Mouse (Mus musculus): Measurements from ENCODE around the gene 1700012P22Rik. TPM values are rescaled to one million over a fixed set of nuclear protein-coding genes. Genes with fewer than 3 reads are reported as not detected.

1700012P22Rik gene
- polyA plus RNA-seq (2016; fragmentation: Nextera tagmentation; extraction: Ambion mirVana): not detected in 2 replicates

DNA sequence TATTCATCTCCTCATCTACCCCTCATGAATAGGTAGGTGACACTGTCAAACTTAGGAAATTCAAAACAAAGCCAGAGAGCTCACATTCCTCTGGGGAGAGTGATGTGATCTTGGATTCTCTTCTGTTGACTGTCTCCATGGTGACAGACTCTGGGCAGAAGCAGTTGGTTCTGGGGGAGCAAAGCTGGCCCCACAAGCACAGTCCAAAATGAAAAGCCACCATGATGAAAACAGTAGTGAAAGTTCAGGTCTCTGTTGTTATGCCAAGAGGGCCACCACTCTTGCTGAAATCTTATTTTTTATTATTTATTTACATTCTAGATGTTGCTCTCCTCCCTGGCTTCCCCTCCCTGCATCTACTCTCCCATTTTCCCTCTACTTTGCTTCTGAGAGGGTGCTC lies at the start of gene 1700012P22Rik:
Gene 1700012P22Rik, minus strand, starts transcription at position 101 of the 400 bp plus-strand sequence.
- H3K4me1 ChIP-seq: no peaks in the 10 kb centered on the region
- no peak for ATAC-seq (ENCODE audit: insufficient number of reproducible peaks, insufficient read depth, low FRiP score, low TSS enrichment)
- H3K9me3 ChIP-seq: peaks cover 3% of the 10 kb centered on the region; the same call in 1 of the 2 replicates
- H3K4me3 ChIP-seq: no peak within 1 kb of the TSS
- H3K27ac ChIP-seq: no peak within 1 kb of the TSS
- H3K4me2 ChIP-seq (replicated peaks): no peak within 1 kb of the TSS
- no peaks in the 10 kb centered on the region for H3K36me3 ChIP-seq
- H3K27me3 ChIP-seq: no peaks in the 10 kb centered on the region
- H3K9ac ChIP-seq: no peak within 1 kb of the TSS

DNA sequence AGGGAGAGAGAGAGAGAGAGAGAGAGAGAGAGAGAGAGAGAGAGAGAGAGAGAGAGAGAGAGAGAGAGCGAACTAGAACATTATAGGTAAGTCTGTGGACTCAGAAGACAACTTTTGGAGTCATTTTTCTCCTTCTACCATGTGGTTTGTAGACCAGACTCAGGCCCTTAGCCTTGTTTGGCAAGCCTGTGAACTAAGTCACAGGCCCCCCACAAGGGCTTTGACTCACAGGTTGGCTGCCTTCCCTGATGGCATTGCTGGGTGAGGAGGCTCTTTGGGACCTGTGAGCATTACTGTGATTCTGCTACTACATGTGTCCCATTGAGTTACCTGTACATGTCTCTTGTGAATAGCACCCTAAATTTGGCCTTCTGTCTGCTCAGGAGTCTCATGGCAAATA lies 29.5 kb upstream of the 1700012P22Rik start:
- no peaks in the 10 kb centered on the region for H3K27me3 ChIP-seq
- no peak for ATAC-seq (ENCODE audit: insufficient number of reproducible peaks, insufficient read depth, low FRiP score, low TSS enrichment)
- no peak overlapping the region for H3K27ac ChIP-seq
- no peak overlapping the region for H3K4me2 ChIP-seq (replicated peaks)
- no peak overlapping the region for H3K9ac ChIP-seq
- no peaks in the 10 kb centered on the region for H3K4me1 ChIP-seq
- 0 out of 2 replicates have a peak, but pooled peaks cover 9% of the 10 kb centered on the region for H3K9me3 ChIP-seq
- no peaks in the 10 kb centered on the region for H3K36me3 ChIP-seq
- WGBS: 100% methylated on average over 1 of the region's 1 CpGs
- H3K4me3 ChIP-seq: no peak overlapping the region

DNA sequence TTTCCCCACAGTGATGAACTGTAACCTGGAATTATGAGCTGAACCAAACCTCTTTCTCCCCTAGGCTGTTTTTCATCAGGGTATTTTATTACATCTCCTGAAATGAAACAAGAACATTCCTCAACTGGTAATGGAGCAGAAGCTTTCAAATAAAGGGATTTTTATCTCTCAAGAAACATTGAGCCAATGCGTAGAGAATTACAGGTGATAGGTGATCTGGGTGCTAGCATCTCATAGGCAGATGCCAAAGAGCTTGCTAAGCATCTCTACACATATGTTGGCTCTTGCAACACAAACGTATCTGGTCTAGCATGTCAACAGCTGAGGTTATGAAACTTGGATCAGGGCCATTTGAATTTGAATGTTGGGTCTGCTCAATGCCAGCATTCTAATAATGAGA lies 26.6 kb upstream of the 1700012P22Rik start:
- 74% methylated on average over 2 of the region's 2 CpGs for WGBS
- no peaks in the 10 kb centered on the region for H3K27me3 ChIP-seq
- ATAC-seq (ENCODE audit: insufficient number of reproducible peaks, insufficient read depth, low FRiP score, low TSS enrichment): no peak

DNA sequence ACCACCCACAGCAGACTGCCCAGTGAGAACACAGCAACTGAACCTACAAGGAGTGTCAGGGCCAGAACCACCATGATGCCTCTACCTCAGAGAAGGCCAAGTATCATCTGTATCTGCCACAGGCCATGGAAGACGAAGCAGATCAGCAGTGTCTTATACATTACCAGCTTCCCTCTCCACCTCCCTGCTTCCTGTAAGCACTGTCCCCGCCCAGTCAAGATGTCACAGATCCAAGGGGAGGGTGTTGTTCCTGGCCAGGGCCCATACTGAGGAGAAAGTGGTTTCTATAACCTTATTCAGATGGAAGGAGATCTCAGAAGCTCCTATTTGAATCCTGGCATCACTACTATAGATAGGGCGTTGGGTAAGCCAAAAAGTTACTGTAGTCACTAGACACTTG lies 25.1 kb upstream of the 1700012P22Rik start, which contains the start of gene Aadacl3:
Gene Aadacl3, minus strand, starts transcription at position 101 of the 400 bp plus-strand sequence.
- no peak within 1 kb of the TSS for H3K9ac ChIP-seq
- no peaks in the 10 kb centered on the region for H3K36me3 ChIP-seq
- no peak within 1 kb of the TSS for H3K27ac ChIP-seq
- no peak within 1 kb of the TSS for H3K4me2 ChIP-seq (replicated peaks)
- ATAC-seq (ENCODE audit: insufficient number of reproducible peaks, insufficient read depth, low FRiP score, low TSS enrichment): no peak
- H3K27me3 ChIP-seq: no peaks in the 10 kb centered on the region
- no peak within 1 kb of the TSS for H3K4me3 ChIP-seq
- H3K9me3 ChIP-seq: 0 out of 2 replicates have a peak, but pooled peaks cover 6% of the 10 kb centered on the region
- H3K4me1 ChIP-seq: no peaks in the 10 kb centered on the region
- WGBS: 69% methylated on average over 3 of the region's 3 CpGs

More for the DNA sequence above, 26.6 kb upstream of the 1700012P22Rik start:
- Histone ChIP-seq H3K9me3 (0 out of 2 replicates have a peak, but pooled peaks cover 6% of the 10 kb centered on the region), H3K27ac (no peak overlapping the region), H3K4me3 (no peak overlapping the region), H3K4me2 (replicated peaks) (no peak overlapping the region), H3K4me1 (no peaks in the 10 kb centered on the region), H3K9ac (no peak overlapping the region), H3K36me3 (no peaks in the 10 kb centered on the region)

DNA sequence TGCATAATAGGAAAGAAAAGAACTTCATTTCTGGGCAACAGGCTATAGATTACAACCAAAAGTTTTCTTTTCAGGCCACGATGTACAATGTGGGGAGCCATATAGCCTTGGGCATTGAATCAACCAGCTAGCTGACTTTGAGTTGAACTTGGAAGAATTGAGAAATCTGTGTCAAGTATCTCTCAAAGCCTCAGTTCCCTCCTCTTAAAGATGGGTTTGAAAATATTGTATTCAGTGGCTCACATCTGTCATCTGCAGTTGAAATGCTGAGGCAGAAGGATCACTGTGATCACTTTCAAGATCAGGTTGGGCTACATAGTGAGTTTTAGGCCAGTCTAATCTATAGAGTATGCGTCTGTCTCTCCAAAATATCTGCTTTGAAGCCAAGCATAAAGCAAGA lies 14.6 kb upstream of the 1700012P22Rik start, which contains the start of gene Gm9944:
Gene Gm9944, minus strand, starts transcription at position 101 of the 400 bp plus-strand sequence.
- Histone ChIP-seq H3K9me3 (no peaks in the 10 kb centered on the region; the same call in 1 of the 2 replicates), H3K27ac (no peak within 1 kb of the TSS), H3K4me3 (no peak within 1 kb of the TSS), H3K4me2 (replicated peaks) (no peak within 1 kb of the TSS), H3K27me3 (no peaks in the 10 kb centered on the region), H3K36me3 (no peaks in the 10 kb centered on the region), H3K4me1 (no peaks in the 10 kb centered on the region), H3K9ac (no peak within 1 kb of the TSS)
- whole genome bisulfite sequencing: 76% methylated on average over 2 of the region's 2 CpGs
- no peak for ATAC-seq (ENCODE audit: insufficient number of reproducible peaks, insufficient read depth, low FRiP score, low TSS enrichment)

DNA sequence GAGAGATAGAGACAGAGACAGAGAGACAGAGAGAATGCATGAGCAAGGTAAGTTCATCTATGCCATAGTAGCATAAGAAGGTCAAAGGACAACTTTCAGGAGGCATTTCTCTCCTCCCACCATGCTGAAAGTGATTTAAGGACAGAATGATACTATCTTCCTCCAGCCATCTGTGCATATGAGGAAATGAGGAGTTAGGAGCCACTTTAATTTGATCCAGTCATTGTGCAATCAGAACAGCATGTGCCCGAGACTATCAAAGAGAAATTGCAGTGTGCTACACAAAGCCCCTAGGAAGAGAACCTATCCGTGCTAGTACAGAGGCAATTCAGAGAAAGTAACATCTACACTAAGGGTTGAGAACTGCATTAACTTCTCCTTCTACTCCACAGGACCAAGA lies 10.0 kb upstream of the 1700012P22Rik start:
- 63% methylated on average over 2 of the region's 2 CpGs for WGBS
- H3K9ac ChIP-seq: no peak overlapping the region
- no peak overlapping the region for H3K4me2 ChIP-seq (replicated peaks)
- H3K27me3 ChIP-seq: no peaks in the 10 kb centered on the region
- H3K27ac ChIP-seq: no peak overlapping the region
- no peak overlapping the region for H3K4me3 ChIP-seq
- H3K9me3 ChIP-seq: no peaks in the 10 kb centered on the region
- H3K36me3 ChIP-seq: no peaks in the 10 kb centered on the region
- no peak for ATAC-seq (ENCODE audit: insufficient number of reproducible peaks, insufficient read depth, low FRiP score, low TSS enrichment)
- no peaks in the 10 kb centered on the region for H3K4me1 ChIP-seq

DNA sequence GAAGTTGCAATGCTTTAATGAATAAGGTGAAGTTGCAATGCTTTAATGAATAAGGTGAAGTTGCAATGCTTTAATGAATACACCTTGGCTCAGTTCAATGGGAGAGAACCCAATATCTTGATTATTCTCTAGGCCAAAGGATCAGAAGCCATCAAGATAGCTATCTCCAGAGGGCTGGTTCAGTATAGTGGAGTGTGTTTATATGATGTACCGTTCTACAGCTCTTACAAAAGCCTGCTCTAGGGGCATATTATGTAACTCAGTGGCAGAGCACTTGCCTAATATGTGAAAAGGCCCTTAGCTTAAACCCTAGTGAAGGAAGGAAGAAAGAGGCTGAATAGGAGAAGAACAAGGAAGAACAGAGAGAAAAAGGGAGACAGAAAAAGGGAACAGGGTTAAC lies 3.0 kb upstream of the 1700012P22Rik start:
- Histone ChIP-seq H3K27me3 (no peaks in the 10 kb centered on the region), H3K27ac (no peak overlapping the region), H3K4me3 (no peak overlapping the region), H3K4me1 (no peaks in the 10 kb centered on the region), H3K9ac (no peak overlapping the region), H3K9me3 (peaks cover 3% of the 10 kb centered on the region; the same call in 1 of the 2 replicates), H3K4me2 (replicated peaks) (no peak overlapping the region), H3K36me3 (no peaks in the 10 kb centered on the region)
- no peak for ATAC-seq (ENCODE audit: insufficient number of reproducible peaks, insufficient read depth, low FRiP score, low TSS enrichment)
- 88% methylated on average over 1 of the region's 1 CpGs for WGBS

DNA sequence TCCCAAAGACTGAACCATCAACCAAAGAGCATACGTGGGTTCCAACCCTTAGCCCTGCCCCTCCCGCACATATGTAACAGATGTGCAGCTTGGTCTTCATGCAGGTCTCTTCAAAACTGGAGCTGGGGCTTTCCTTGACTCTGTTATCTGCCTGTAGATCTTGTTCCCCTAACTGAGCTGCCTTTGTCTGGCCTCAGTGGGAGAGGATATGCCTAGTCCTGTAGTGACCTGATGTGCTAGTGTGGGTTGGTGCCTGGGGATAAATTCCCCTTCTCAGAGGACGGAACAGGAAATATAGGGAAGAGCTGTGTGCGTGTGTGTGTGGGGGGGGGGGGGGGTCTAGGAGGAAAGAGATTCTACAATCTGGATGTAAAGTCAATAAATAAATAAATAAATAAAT lies 2.5 kb upstream of the 1700012P22Rik start:
- no peak overlapping the region for H3K27ac ChIP-seq
- H3K9ac ChIP-seq: no peak overlapping the region
- no peaks in the 10 kb centered on the region for H3K4me1 ChIP-seq
- H3K9me3 ChIP-seq: peaks cover 3% of the 10 kb centered on the region; the same call in 1 of the 2 replicates
- no peaks in the 10 kb centered on the region for H3K36me3 ChIP-seq
- no peak overlapping the region for H3K4me2 ChIP-seq (replicated peaks)
- H3K4me3 ChIP-seq: no peak overlapping the region
- 69% methylated on average over 4 of the region's 4 CpGs for WGBS
- ATAC-seq (ENCODE audit: insufficient number of reproducible peaks, insufficient read depth, low FRiP score, low TSS enrichment): no peak
- no peaks in the 10 kb centered on the region for H3K27me3 ChIP-seq

DNA sequence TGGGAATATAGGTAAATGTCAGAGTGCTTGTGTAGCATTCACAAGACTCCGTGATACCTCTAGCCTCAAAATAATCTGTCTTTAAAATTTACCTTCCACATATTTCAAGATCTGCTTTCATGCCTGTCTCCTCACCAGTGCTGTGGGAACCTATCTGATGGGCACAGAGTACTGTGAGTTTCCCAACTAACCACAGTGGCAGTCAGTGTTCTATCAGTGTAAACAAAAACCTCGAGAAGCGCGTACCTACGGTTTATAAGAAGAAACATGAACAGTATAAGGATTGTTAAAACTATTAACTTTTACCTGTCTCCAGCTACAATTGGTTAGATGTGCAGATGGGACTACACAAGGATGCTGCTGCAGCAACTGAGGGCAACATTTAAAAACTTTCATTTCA lies 5.4 kb downstream of the 1700012P22Rik start:
- Histone ChIP-seq H3K36me3 (no peaks in the 10 kb centered on the region), H3K27me3 (no peaks in the 10 kb centered on the region), H3K4me2 (replicated peaks) (no peak overlapping the region), H3K9me3 (peaks cover 6% of the 10 kb centered on the region; the same call in 1 of the 2 replicates), H3K4me1 (no peaks in the 10 kb centered on the region), H3K27ac (no peak overlapping the region), H3K4me3 (no peak overlapping the region), H3K9ac (no peak overlapping the region)
- 86% methylated on average over 5 of the region's 5 CpGs for WGBS
- ATAC-seq (ENCODE audit: insufficient number of reproducible peaks, insufficient read depth, low FRiP score, low TSS enrichment): no peak

DNA sequence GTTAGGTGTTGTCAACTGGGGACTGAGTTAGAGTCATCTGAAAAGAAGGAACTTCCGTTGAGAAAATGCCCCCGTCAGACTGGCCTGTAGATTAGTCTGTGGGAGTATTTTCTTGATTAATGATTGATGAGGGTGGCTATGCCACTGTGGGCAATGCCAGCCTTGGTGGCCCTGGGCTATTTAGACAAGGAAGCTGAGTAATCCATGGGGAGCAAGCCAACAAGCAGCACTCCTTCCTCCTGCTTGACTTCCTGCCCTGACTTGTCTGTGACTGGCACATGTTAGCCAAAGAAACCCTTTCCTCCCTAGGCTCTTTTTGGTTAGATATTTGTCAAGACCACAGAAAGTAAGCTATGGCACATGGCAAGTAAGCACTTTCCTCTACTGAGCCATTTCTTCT lies 7.8 kb downstream of the 1700012P22Rik start:
- Histone ChIP-seq H3K27ac (no peak overlapping the region), H3K4me1 (no peaks in the 10 kb centered on the region), H3K9me3 (peaks cover 9% of the 10 kb centered on the region; the same call in 1 of the 2 replicates), H3K9ac (no peak overlapping the region), H3K4me3 (no peak overlapping the region), H3K27me3 (no peaks in the 10 kb centered on the region), H3K4me2 (replicated peaks) (no peak overlapping the region), H3K36me3 (no peaks in the 10 kb centered on the region)
- WGBS: 78% methylated on average over 2 of the region's 2 CpGs
- no peak for ATAC-seq (ENCODE audit: insufficient number of reproducible peaks, insufficient read depth, low FRiP score, low TSS enrichment)

DNA sequence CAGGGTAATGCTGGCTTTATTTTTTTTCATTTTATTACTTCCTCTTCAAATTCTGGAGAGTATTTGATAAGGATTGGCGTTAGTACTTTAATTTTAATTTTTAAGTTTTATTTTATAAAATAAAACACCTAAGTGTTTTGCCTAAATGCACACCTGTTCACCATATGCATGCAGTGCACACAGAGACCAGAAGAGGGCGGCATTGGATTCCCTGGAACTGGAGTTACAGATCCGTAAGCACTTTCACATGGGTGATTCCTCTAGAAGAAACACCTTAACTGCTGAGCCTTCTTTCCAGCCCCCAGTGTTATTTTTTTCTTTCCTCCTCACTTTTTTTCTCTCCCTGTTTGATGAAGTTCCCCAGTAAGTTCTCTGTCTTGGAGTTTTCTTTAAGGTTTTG lies 9.7 kb downstream of the 1700012P22Rik start:
- 23% methylated on average over 3 of the region's 3 CpGs for WGBS
- ATAC-seq (ENCODE audit: insufficient number of reproducible peaks, insufficient read depth, low FRiP score, low TSS enrichment): no peak

DNA sequence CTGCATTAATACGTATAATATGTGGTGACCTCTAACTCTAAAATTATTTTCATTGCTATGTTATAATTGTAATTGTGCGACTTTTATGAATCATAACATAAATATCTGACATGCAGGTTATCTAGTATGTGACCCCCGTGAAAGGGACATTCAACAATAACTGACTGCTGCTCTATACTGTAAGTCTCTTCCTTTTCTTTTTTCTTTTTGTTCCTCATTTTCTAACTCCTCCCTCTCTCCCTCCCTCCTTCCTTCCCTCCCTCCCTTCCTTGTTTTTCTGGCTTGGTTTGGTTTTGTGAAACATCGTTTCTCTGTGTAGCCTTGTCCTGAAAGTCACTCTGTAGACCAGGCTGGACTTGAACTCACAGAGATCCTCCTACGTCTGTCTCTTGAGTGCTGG lies 14.0 kb downstream of the 1700012P22Rik start:
- no peak overlapping the region for H3K9ac ChIP-seq
- no peak for ATAC-seq (ENCODE audit: insufficient number of reproducible peaks, insufficient read depth, low FRiP score, low TSS enrichment)
- no peak overlapping the region for H3K27ac ChIP-seq
- 76% methylated on average over 5 of the region's 5 CpGs for WGBS
- no peak overlapping the region for H3K4me2 ChIP-seq (replicated peaks)
- peaks cover 3% of the 10 kb centered on the region; the same call in 1 of the 2 replicates for H3K9me3 ChIP-seq
- H3K36me3 ChIP-seq: no peaks in the 10 kb centered on the region
- no peaks in the 10 kb centered on the region for H3K27me3 ChIP-seq
- H3K4me3 ChIP-seq: no peak overlapping the region
- no peaks in the 10 kb centered on the region for H3K4me1 ChIP-seq

More for the DNA sequence above, 9.7 kb downstream of the 1700012P22Rik start:
- no peaks in the 10 kb centered on the region for H3K27me3 ChIP-seq
- no peak overlapping the region for H3K9ac ChIP-seq
- no peak overlapping the region for H3K27ac ChIP-seq
- H3K4me2 ChIP-seq (replicated peaks): no peak overlapping the region
- no peak overlapping the region for H3K4me3 ChIP-seq
- H3K9me3 ChIP-seq: peaks cover 9% of the 10 kb centered on the region; the same call in 1 of the 2 replicates
- H3K36me3 ChIP-seq: no peaks in the 10 kb centered on the region
- H3K4me1 ChIP-seq: no peaks in the 10 kb centered on the region
